Mouse (Mus musculus) adrenal gland, adult 18-20 months (tissue): ENCODE measurements at regions not wholly inside any gene's neighbourhood (a gene's known extent, or its start where the extent isn't known, plus 50 kb on each side); places are given as distances from the start of the nearest gene placed in this dataset.

Experiments used
- DNase-seq, 2 experiments: peaks; one replicate each; pipeline ENCODE4 v3.0.0; 2021 to 2022; ENCODE audit warnings: low spot score in 2 of 2

DNA sequence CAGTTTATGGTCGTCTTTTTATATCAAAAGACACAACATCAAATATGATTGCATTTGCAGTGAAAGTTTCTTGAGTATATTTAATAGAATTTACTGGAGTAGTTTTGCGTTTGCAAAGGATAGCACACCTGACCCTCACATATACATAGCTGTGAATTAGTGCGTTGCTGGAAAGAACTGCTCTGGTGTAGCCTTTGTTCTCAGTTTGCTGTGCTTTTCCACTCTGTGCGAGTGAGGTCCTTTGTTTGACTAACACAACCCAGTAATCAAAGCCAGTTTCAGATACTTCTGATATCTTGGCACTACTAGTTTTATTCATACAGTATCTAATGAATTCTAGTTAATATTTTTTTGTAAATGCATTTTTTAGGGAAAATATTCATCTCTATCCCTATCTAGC, 84.7 kb downstream of the Trim52 start:
- no peak for DNase-seq

DNA sequence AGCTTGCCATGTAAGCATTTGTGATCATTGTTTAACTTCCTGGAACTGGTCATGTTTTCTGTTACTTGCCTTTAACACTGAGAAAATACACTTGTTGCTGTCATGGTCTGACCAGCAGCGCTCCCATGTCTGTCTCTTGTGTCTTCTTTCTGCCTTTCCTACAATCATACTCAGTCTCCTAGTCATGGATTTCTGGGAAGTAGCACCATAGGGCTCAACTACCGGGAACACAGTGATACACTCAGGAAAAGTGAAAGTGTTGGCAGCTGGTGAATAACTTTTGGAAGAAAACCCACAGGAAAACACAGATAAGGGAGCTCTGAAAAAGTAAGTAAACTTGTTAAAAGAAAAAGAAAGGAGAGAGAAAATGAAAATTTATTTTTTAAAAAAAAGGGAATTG, 87.6 kb downstream of the Trim52 start:
- DNase-seq: no peak

- no peak for DNase-seq
Measured at GRCm38 (mm10) chr14:106194104-106194503, 88.1 kb downstream of the Trim52 start.

- no peak for DNase-seq
Measured at GRCm38 (mm10) chr14:106197826-106198225, 91.8 kb downstream of the Trim52 start.

DNA sequence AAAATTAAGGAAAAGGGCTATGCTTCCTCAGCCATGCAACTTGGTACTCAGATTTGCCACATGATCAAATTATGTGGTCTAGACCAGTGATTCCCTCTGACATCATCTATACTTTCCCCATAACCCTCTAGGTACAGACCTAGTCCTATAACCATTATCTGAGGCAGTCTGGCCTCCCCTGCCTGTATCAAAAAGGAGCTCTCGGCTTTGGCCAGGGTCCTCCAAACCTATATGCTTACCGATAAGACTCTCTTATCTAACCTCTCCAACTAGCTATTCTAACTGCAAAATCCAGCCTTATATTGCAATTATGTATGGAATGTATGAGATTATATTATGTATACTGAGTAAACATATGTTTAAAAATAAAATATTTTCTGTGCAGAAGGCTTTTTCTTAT, 93.1 kb downstream of the Trim52 start:
- DNase-seq: no peak

- no peak for DNase-seq
Measured at GRCm38 (mm10) chr14:106199536-106200319, 93.7 kb downstream of the Trim52 start.

DNA sequence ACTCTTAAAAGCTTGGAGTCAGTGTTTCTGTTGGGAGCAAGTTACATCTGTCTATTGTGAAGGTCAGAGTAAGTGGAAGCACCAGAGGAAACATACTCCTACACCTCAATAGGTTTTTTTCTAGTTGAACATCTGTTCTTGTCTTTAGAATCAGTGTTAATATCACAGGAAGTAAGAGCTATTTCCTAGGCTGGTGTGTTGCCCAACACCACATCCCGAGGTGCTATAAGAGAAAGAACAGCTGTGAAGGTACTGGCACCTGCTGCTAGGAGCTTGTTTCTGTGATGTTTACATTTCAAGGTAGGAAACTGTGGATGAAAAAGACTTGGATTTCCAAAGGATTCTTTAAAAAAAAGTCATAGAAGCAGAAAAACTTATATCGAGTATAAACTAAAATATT, 105.1 kb downstream of the Trim52 start:
- DNase-seq: no peak

DNA sequence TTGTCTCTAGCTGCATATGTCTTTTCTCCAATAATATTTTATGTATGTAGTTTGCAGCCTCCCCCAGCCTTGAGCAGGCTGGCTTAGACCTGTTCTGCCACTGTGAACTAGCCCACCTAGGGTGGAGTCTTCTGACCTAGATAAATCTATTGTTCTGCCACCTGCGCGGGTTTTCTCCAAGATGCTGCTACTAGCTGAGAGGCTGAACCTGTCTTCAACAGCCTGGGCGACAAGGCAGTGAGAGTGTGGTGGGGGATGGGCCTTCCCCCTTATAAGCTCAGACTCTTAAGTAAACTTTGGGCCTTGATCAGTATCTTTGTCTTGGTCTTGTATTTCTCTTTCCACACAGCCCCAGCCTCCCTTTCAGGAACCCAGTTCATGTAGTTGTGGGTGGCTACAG, 111.7 kb downstream of the Trim52 start:
- DNase-seq: no peak

- DNase-seq: no peak
Measured at GRCm38 (mm10) chr14:106219293-106219797, 113.3 kb downstream of the Trim52 start.

DNA sequence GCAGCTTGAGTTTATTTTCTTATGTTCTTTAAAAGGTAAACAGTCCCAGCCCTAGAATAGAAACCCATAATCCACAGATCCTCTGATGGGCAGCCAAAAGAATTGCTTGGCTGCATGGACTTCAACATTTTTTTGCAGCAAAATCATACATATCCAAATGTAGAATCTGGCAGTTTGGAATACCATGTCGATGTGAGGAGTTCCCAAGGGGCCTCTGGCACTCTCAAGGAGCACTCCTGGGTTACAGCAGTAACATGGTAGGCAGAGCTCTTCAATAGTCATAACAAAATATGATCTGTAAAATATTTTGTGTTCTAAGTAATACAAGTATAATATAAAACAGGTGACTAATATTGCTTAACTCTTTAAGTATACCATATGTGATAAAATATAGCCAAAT, 119.4 kb downstream of the Trim52 start:
- DNase-seq: no peak

- DNase-seq: no peak
Measured at GRCm38 (mm10) chr14:106241721-106242405, 135.9 kb downstream of the Trim52 start.

DNA sequence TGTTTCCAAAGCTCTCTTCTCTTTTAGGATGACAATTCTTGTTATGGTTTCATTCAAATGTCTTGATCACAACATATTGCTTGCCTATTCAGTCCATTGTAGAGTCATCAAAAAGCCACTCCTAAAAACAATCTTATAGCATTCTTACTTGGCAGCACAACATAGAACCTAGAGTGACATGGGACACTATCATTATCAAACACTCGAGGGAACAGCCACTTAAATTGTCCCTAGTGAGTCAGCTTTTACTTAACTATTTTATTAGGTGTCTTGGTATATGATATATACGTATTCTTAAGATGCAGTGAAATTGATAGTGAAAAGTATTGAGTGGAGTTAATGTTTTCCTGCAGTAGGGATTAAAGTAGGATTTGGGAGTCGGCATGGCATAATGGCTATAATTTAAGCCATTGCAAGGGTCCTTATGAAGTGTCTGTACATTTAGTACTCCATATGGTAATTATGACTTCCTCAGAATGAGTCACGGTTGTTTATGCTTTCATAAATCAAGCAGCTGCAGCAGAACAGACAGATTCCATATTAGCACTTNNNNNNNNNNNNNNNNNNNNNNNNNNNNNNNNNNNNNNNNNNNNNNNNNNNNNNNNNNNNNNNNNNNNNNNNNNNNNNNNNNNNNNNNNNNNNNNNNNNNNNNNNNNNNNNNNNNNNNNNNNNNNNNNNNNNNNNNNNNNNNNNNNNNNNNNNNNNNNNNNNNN, 153.6 kb downstream of the Trim52 start:
- DNase-seq: no peak

DNA sequence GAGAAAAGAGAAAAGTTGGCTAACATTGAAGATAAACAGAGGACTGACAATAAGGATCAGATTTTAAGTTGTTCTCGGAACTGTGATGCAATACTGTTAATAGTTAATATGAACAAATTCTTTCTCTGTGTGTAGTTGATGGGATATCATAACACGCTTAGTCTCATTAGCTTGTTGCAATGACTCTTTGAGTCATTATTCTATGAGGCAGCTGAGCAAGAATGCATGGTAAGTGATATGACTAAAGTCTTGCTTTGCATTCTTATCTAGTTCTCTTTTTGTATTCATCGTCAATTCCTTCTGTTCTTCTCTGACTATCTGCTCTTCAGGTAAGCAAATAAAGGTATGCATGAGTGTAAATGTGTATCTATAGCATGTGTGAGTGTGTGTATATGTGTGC, 159.3 kb downstream of the Trim52 start:
- DNase-seq: no peak

GRCm38 (mm10) chr14:106267679-106268561, 161.9 kb downstream of the Trim52 start:
- no peak for DNase-seq

GRCm38 (mm10) chr14:106269680-106270079, 163.7 kb downstream of the Trim52 start:
- no peak for DNase-seq

DNA sequence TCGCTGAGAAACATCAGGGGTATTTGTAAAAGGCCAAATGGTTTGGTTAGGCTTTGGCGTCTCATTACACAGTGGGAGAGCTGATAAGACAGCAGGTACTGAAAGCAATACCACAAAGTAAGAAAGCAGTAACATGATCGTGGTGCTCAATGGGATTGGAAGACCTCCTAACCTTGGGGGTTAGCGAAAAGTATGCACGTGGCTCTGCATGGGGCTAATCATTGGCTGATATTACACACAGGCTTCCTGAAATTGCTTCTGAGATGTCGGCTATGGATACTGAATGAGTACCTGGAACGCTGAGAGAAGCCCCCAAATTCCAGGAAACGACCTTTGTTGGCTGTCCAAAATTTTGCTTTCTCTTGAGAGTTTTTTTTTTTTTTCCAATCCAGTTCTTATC, 207.6 kb downstream of the Trim52 start:
- no peak for DNase-seq

DNA sequence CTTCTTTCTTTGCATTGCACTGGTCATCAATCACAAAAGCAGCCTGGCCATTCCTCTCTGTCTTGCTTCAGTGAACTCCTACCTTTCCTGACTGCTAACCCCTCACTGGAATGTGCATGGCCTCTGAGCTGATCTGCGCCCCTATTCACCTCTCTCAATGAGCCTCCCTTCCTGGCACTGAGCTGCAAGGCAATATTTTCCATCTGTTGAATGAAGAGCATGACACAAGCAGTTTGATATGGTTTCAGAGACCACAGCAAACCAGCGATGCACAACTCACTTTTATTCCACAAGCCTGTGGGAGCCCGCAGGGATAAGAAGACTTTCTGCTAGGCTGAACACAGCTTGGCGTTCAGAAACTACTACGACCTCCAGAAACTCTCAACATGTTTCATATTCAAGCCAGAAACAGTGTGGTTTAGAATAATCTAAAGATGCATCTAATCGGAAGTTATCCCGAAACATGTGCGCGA, 208.1 kb downstream of the Trim52 start:
- DNase-seq: no peak

DNA sequence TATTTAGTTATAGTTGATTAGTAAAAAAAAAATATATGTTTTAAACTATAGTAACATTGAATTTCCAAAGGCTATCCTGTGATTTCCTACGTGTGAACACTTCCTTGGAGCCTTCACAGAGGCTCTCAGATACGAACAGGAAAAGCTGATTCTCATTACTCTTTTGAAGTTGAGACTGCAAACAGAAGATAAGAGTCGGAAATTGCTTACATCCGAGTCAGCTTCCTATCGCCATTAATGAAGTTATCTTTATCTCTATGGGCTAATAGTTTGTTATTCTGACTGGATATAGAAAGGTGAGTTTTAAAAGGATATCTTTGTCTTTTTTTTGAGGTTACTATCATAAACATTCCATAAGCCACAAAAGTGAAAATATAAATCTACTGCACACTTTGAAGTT, 212.8 kb downstream of the Trim52 start:
- DNase-seq: no peak

DNA sequence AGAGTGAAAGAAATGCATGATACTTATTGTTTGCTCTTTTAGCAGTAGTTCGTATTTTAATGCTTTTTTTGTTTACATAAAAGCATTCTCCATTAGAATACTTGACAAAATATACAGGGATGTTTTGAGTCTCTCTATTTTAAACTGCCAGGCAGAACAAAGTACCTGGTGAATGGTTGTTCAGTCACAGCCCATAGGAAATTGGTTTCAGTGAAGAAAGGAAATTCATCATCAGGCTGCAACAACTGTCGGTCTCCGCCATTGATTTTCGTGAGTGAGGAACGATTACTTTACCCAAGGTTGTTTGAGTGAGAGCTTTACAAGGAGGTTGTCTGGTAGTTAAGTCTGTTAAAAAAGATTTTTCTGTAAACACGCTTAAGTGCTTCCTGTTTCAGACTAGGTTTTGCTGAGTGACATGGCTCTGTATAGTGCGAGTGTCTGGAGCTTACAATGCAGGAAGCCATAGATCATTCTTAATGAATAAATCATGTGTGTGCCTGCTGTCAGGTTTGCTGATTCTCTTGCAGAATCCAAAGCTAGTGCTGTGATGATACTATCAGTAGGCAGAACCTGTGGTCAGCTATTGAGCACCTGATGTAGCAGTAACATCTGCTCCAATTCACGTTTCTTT, 221.8 kb downstream of the Trim52 start:
- DNase-seq: no peak
